Mouse (Mus musculus) embryonic stem cell, embryonic (primary cell): Measurements from ENCODE around the gene Fam192a.

Source experiments
- CTCF ChIA-PET, 4 experiments: fragments of 300-600 bp in 2 of 4; fragments of 350-600 bp in 2 of 4; sonication (Branson Sonifier 250); formaldehyde crosslinking; loops; one replicate each; lab custom pipeline; 2022; ENCODE audit warnings: inconsistent platforms in 2 of 4; lab: Charles Lee
- POLR2A ChIA-PET, 4 experiments: fragments of 300-600 bp in 2 of 4; fragments of 350-600 bp in 2 of 4; sonication (Branson Sonifier 250); formaldehyde crosslinking; loops; one replicate each; lab custom pipeline; 2022; ENCODE audit warnings: antibody characterized with exemption in 4 of 4, inconsistent platforms in 1 of 4; lab: Charles Lee

The Fam192a gene

DNA sequence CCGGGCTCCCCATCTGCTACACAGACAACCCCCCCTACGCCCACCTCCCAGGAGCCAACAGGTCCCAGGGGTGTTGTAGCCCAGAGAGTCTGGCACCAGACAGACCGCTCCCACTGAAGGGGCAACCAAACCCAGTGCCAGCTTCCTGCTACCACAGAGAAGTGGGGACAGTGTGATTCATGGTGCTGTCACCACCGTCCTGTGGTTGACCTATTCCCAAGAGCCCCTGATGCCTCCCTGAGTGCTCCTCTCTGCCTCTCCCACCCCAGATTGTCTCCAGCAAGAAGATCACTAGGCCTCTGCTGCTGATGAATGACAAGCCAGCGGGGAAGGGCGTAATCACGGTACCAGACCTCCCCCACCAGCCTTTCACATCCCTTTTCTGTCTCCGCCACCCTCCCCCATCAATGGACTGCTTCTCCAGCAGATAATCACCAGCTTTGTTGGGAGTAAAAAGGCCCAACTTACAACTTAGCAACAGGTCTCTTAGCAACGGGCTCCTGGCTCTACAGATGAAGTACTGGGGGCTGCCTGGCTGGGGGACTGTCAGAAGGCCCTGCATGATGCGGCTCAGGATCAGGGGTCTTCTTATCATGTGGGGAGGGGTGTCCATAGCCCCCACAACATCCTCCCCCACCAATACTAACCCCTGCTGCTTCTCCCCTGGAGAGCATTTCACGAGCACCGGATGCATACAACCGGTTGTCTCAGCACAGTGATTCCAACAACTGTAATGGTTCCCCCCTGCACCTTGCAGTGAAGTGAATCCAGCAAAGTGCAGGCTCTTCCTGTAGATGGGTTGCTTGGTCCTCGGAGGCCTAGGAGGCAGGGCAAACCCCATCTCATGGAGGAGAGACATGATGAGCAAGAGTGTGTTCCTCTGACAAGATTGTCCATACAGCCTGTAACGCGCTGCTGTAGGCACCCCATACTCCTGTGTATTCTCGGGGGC lies 50.0 kb downstream of the Fam192a start:
- ChIA-PET CTCF (interaction anchor here in 1 of 4 experiments (0.6 kb wide), 1 partner anchor 272 kb away, joined by 3 read pairs; no protein-coding TSS in a partner anchor), POLR2A (interaction anchor here in 2 of 4 experiments (0.6 to 1.3 kb wide), 2 partner anchors 16 to 124 kb away, joined by 3 to 9 read pairs; no protein-coding TSS in a partner anchor)

DNA sequence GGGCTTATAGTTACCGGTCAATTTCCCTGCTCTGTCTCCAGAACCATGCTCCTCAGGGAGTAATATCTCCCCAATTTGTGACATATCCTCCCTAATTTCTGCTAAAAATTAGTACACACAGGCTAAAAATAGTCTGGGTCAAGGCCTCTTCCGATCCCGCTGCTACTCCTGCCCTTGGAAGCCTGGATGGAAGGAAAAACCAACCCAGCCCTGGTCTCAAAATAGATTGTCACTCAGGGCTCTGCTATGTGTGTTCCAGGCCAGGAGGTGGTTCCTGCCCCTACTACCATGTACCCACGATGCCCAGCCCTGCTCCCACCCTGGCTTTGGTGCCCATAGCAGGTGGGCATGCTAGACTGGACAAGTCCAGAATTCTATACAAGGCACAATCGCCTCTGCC lies 51.8 kb downstream of the Fam192a start:
- CTCF ChIA-PET, result no interaction called here
- POLR2A ChIA-PET, result no interaction called here

DNA sequence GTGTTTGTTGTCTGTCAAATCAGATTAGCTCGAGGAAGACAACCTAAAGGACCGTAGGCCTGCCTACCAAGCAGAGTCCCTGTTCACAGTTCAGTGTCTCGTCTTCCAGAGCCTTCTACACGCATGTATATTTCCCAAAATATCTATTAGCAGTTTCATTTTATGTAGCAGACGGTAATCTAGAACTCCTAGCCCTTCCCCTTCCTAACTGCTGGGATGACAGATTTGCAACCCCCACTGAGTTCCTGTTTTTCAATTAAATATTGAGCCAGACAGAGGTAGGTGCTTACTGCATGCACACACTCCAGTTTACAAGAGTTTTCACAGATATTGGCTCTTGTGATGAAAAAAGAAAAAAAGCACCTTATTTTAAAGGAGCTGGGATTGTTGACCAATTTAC lies 52.3 kb downstream of the Fam192a start:
- POLR2A ChIA-PET, result no interaction called here
- CTCF ChIA-PET, result no interaction called here

DNA sequence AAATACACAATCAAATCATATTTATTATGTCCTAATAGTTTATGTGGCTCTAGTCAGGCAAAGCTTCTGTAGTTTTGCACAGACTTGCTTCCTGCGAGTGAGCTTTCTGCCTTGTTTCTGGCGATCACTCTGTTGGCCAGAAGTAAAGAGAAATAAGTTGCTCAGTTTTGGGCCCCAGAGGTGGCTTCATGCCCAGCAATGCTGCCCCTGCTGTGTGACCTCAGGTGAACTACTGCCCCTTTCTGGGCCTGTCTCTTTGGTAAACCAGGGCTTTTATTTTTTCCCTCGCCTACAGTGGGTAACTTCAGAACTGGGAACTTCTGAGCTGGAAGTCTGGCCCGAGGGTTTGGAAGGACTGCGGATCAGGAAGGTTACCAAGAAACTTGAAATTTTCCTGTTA lies 52.8 kb downstream of the Fam192a start:
- CTCF ChIA-PET, result no interaction called here
- POLR2A ChIA-PET, result no interaction called here

DNA sequence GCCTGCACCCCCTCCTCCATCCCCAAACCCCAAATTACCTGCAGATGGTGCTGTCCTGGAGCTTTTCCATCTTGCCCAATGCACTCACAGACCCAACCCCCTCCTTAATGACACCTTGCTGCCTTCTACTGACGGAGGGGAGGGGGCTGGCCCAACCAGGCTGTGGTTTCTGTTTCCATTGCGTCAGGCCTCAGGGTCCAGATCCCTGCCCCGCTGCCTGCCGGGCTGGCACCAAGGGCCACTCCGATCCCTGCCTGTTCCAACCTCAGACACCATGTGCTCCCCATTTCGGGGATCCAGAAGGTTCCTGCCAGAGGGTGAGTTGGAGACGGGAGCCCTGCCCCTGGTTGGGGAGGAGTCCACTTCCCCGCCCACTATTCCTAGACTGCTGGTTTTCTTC lies 57.8 kb downstream of the Fam192a start:
- POLR2A ChIA-PET, result interaction anchor here in 2 of 4 experiments (0.8 to 1.2 kb wide), 3 partner anchors 9 to 14 kb away, joined by 3 to 4 read pairs (median 3); partner anchors contain the start of gene Cpne2 (in 1 of the 2)
- CTCF ChIA-PET, result interaction anchor here in 2 of 4 experiments (0.5 to 1.3 kb wide), 3 partner anchors 11 to 406 kb away, joined by 3 read pairs; partner anchors contain the start of gene Cpne2 (in 1 of the 2)

DNA sequence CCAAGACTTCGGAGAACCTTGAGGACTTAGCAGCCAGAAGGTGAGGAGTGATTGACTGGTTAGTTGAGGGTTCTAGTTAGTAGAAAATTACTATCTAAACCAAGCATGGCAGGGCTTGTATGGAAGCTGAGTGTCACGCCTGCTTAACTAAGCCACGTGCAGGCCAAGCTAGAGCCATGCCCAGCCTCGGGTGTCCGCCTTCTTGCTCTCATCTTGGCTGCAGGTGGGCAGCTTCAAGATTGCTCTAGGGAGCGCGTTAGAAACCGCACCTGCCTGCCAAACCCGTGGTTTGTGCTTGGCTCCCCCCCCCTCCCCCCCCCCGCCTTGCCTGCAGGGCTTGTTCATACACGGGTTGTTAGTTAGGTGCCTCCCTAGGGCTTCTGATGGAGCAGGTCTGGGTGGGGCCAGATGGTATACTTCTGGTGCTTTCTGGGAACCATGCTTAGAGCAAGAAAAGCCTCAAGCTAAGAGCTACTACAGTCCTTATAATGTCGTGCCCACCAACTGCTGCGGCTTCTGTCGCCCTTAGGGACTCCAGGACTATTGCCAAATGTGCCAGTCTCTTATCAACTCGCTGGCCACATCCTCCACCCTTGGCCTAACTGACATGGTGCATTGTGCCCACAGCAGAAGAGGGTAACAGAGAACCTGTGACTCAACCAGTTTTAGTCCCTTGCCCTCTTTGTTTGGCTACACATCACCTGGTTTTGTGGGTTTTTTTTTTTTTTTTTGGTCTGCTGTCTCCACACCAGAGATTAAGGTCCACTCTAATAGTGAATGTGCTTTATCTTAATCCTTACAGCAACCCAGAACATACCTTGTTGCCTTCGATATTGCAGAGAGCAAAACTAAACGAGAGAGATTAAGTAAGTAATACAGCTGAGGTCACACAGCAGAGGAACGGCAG lies 60.7 kb downstream of the Fam192a start:
- ChIA-PET POLR2A (no interaction called here), CTCF (interaction anchor here in 1 of 4 experiments (0.6 kb wide), 1 partner anchor 47 kb away, joined by 12 read pairs; no protein-coding TSS in a partner anchor)

DNA sequence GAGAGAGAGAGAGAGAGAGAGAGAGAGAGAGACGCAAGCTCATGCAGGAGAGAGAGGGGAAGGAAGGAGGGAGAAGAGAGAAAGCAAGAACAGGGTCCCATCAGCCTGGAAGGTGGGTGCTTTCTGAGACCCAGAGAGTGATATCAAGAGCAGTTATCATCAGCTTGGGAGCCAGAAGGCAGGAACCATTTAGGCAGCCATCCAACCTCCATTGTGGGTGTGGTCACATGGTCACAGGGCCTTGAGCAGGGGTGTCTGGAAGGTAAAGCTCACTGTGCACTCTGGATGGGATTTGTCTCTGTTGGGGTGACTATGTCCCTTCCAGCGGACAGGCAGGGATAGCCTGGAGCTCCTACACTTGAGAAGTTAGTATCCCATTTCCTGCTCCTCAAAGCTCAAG lies 61.8 kb downstream of the Fam192a start:
- CTCF ChIA-PET, result interaction anchor here in 2 of 4 experiments (0.6 to 1.6 kb wide), 2 partner anchors 40 to 48 kb away, joined by 6 to 7 read pairs; no protein-coding TSS in a partner anchor

DNA sequence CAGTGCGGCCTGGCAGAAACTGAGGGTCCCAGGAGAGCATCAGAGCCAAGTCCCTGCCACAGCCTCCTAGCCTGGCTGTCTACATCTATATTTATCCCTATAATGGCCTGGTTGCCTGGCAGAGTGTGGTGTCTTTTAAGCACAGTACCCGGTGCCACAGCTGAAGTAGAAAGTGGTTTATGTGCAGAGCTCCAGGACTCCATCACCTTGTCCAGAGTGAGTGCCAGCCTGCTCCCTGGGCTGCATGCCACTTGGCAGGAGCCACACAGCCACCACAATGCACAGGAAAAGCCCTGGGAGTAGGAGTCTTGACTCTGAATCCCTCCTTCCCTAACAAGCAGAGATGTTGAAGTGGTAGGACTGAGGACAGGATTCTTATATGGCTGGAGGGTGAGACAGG lies 64.3 kb downstream of the Fam192a start:
- ChIA-PET POLR2A (no interaction called here), CTCF (no interaction called here)

More for the DNA sequence above, 61.8 kb downstream of the Fam192a start:
- POLR2A ChIA-PET, result interaction anchor here in 2 of 4 experiments (0.7 to 0.9 kb wide), 3 partner anchors 8 to 130 kb away, joined by 3 to 10 read pairs (median 3); no protein-coding TSS in a partner anchor

DNA sequence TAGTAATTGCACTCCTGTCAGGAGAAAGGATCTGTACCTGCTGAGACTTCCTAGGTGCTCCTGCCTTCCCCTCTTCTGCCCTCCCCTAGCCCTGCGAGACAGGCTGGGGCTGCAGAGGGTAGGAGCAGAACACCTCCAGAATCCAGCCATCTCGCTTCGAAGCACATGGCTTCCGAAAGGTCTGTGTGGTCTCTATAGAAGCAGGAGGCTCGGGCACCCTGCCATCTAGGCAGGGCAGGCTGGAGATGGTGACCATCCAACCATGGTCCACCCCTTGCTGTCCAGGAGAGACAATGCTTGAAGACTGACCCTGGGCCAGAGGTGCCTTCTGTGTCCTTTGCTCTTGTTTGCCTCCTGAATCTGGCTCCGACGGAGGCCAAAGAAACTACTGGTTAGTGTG lies 66.2 kb downstream of the Fam192a start:
- ChIA-PET POLR2A (interaction anchor here in 1 of 4 experiments (1.0 kb wide), 1 partner anchor 56 kb away, joined by 3 read pairs; no protein-coding TSS in a partner anchor), CTCF (interaction anchor here in 1 of 4 experiments (0.9 kb wide), 1 partner anchor 31 kb away, joined by 3 read pairs; no protein-coding TSS in a partner anchor)

DNA sequence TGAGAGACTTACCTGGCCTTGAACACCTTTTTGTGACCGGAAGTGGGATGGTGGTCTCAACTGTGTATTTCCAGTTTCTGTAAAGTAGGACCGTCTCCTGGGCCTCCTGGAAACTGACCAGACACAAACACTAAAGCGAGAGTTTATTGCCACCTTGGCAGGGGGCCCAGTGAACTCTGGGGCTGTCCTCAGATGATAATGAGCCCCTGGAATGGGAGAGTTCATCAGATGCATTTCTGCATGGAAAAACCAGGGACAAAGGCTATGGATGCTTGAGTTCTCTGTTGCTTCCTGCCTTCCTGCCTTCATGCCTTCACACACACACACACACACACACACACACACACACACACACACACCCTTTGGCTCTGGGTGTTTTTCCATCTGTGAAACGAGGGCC lies 67.2 kb downstream of the Fam192a start:
- ChIA-PET CTCF (interaction anchor here in 2 of 4 experiments (0.9 to 1.1 kb wide), 2 partner anchors 26 to 32 kb away, joined by 3 to 4 read pairs; no protein-coding TSS in a partner anchor), POLR2A (interaction anchor here in 3 of 4 experiments (0.6 to 1.0 kb wide), 4 partner anchors 13 to 218 kb away, joined by 3 read pairs; no protein-coding TSS in a partner anchor)

DNA sequence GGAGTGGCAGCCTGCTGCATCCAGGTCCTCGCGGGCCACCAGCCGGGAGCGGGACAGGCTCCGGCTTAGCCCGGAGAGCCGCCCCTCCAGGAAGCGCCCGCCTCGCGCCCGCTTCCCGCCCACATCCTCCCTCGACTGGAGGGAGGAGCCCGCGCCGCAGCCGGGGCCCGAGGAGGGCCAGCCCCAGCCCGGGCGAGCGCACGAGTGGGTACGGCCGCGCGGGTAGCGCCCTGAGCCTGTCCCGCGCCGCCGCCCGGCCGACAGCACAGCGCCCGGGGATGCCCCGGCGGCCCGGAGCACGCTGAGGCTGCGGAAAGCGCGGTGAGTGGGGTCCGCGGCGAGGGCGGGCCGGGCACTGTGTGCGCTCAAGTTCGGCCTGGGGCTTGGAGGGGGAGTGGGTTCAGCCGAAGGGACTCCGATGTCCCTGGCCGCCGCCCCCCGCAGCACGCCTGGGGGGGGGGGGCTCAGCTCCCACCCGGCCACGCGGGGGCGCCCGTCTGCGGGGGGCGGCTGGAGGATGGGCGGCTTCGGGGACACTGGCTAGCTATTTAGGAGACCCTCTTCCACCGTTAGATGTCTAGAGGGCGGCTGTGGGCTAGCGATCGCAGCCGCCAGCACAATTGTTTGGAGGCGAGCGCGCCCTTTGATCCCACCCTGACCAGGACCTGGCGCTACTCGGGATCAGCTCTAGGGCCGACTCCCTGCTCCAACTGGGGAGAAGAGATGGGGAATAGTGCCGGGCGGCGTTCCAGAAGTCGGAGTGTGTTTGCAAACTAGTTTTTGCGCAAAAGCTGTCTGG lies 68.7 kb downstream of the Fam192a start, which contains the start of gene Cpne2:
Gene Cpne2 (plus strand): TSS at position 118 of the 799 bp plus-strand sequence.
- ChIA-PET CTCF (interaction anchor here (0.6 to 2.3 kb wide), 11 partner anchors 11 to 1771 kb away, joined by 3 to 12 read pairs (median 4); no protein-coding TSS in a partner anchor), POLR2A (interaction anchor here in 3 of 4 experiments (0.7 to 1.6 kb wide), 12 partner anchors 9 to 348 kb away, joined by 3 to 14 read pairs (median 3); partner anchors contain the start of genes Fam192a (in 2 of the 3) and Rspry1 (in 1 of the 3))

DNA sequence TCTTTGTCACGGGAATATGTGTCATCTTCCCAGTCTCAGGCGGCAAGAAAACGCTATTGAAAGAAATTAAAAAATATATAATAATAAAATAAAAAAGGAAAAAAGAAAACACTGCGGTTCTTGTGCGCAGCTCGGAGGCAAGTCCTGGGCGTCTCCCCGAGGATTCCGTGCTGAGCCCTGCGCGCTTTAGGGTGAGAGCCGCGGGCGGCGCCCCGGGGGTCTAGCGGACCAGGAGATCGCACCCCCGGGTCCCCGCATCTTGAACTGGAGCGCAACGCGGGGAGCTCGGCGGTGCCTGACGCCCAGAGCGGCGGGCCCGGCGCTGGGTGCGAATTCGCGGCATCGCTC lies 69.3 kb downstream of the Fam192a start:
- CTCF ChIA-PET, result interaction anchor here (0.7 to 2.3 kb wide), 8 partner anchors 11 to 189 kb away, joined by 3 to 12 read pairs (median 4); no protein-coding TSS in a partner anchor

DNA sequence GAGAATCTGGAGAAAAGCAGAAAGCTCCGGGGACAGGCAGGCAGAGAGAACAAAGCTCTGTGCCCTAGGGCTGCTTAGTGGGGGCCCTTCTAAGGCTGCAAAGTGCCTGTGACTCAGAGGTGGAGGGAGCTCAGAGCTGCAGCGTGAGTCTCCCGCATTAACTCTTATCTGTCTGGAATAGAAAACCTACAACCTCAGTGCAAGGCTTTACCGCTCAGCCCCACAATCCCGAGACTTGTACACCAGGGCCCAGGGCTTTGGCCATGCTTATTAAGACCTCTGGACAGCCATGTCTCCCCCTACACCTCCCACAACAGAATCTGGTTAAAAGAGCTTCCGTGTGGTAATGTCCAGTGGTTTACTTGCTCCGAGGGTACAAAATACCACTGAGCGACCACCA lies 69.8 kb downstream of the Fam192a start:
- ChIA-PET POLR2A (interaction anchor here (0.6 to 1.6 kb wide), 14 partner anchors 8 to 390 kb away, joined by 3 to 14 read pairs (median 4); partner anchors contain the start of genes Fam192a (in 1 of the 4) and Rspry1 (in 1 of the 4)), CTCF (interaction anchor here (0.5 to 2.3 kb wide), 7 partner anchors 13 to 189 kb away, joined by 3 to 12 read pairs (median 4); no protein-coding TSS in a partner anchor)

More for the DNA sequence above, 69.3 kb downstream of the Fam192a start:
- POLR2A ChIA-PET, result interaction anchor here in 3 of 4 experiments (0.8 to 1.6 kb wide), 9 partner anchors 11 to 346 kb away, joined by 3 to 14 read pairs (median 4); partner anchors contain the start of genes Fam192a (in 2 of the 3) and Rspry1 (in 1 of the 3)

DNA sequence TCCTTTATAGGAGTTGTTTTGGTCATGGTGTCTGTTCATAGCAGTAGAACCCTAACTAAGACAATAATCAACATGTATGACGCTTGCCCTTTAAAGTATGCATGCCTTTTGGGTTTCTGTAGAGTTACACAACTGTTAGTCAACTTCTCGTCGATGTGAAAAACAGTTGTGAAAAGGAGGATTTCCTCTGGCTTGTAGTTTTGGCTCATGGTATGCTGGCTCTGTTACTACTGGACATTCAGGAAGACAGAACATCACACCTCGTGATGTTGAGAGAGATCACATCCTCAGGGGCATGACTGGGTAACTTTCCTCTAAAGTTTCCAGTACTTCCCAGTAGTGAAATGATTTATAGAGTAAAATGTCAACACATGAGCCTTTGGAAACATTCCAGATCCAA lies 71.2 kb downstream of the Fam192a start:
- POLR2A ChIA-PET, result interaction anchor here in 2 of 4 experiments (0.5 to 0.6 kb wide), 3 partner anchors 13 to 624 kb away, joined by 3 to 9 read pairs (median 3); no protein-coding TSS in a partner anchor
- CTCF ChIA-PET, result interaction anchor here in 1 of 4 experiments (0.6 kb wide), 1 partner anchor 134 kb away, joined by 3 read pairs; no protein-coding TSS in a partner anchor

DNA sequence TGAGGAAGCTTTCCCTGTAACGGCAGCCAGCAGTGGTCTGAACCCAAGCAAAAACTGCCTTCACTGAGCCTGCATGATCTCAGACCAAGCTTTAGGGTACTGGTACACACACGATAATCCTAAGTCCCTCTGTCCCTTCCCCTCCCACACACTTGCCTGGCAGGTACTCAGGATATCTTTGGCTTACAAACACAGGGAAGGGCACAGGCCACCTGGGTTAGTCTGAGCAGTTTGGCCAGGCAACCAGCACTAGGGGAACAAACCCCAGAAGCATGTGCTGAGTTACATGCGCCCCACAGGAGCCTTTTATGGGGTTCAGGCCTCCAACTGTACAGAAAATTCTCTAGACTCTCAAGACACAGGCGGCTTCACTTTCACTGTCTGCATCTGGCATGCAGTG lies 71.9 kb downstream of the Fam192a start:
- POLR2A ChIA-PET, result interaction anchor here in 1 of 4 experiments (1.4 kb wide), 1 partner anchor 55 kb away, joined by 3 read pairs; no protein-coding TSS in a partner anchor
- CTCF ChIA-PET, result interaction anchor here in 2 of 4 experiments (0.9 to 1.1 kb wide), 2 partner anchors 38 to 44 kb away, joined by 3 to 4 read pairs; no protein-coding TSS in a partner anchor

DNA sequence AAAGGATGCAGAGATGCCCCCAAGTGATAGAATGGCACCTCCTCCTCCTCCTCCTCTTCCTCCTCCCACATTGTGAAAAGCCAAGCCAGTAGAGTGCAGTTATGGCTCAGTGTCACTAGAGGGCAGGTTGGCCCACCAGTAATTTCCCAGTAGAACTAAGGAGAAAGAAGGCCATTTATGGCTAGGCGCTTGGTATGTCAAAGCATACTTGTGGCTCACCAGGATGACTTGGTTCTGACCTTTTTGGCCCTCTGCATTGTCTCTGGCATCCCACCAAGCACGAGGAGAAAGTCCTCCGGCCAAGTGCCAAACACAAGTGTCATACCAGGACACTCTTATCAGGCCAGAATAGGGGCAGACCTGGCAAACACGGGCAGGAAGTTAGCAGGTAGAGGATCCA lies 73.6 kb downstream of the Fam192a start:
- ChIA-PET CTCF (interaction anchor here in 2 of 4 experiments (1.0 kb wide), 2 partner anchors 10 to 312 kb away, joined by 3 to 9 read pairs; no protein-coding TSS in a partner anchor), POLR2A (no interaction called here)
